Mouse (Mus musculus) midbrain, embryonic 10.5 days (tissue): ENCODE results near the gene Tnfsf10. TPM values are rescaled to one million over a fixed set of nuclear protein-coding genes. Genes with fewer than 3 reads are reported as not detected.

Experiments used
- DNase-seq: peaks from one replicate; pipeline ENCODE4 v3.0.0-alpha.2; 2017; ENCODE audit warnings: low spot score
- H3K27ac ChIP-seq: fragments of 300-500 bp; sonication (generic); replicated peaks from 2 replicates; pipeline ENCODE4 v1.5.1; 2016; ENCODE audit warnings: mild to moderate bottlenecking
- H3K27me3 ChIP-seq: fragments of 300-500 bp; sonication (generic); 2 replicates; pipeline ENCODE4 v1.6.1; 2016; ENCODE audit warnings: low read depth, mild to moderate bottlenecking; ENCODE audit not compliant: poor library complexity, severe bottlenecking
- H3K36me3 ChIP-seq: fragments of 300-500 bp; sonication (generic); 2 replicates; pipeline ENCODE4 v1.6.1; 2016; ENCODE audit warnings: mild to moderate bottlenecking, moderate library complexity
- H3K4me1 ChIP-seq: fragments of 300-500 bp; sonication (generic); 2 replicates; pipeline ENCODE4 v1.6.1; 2016
- H3K4me3 ChIP-seq: fragments of 300-500 bp; sonication (generic); 2 replicates; pipeline ENCODE4 v1.5.1; 2016; ENCODE audit warnings: mild to moderate bottlenecking, moderate library complexity
- H3K9me3 ChIP-seq: fragments of 300-500 bp; sonication (generic); replicated peaks from 2 replicates; pipeline ENCODE4 v1.6.1; 2016; ENCODE audit warnings: mild to moderate bottlenecking
- WGBS: fragments of 180-500 bp; shearing (Covaris S2); methylation state at CpG from one replicate; pipeline ENCODE4 v1.1.7; 2016; 5-methylcytosine and 5-hydroxymethylcytosine counted together
- polyA plus RNA-seq: library from polyadenylated mRNA; unstranded; fragments of >200 nt; fragmentation: Nextera tagmentation; extraction: Ambion mirVana; gene quantifications from 2 replicates; pipeline ENCODE4 v1.2.1, GENCODE M21; 2016

The Tnfsf10 gene
- polyA plus RNA-seq, 1 experiment from 2014 or later: not detected

GRCm38 (mm10) chr3:27348462-27348861, 31.6 kb downstream of the Tnfsf10 start:
- H3K36me3 ChIP-seq: no peaks in the 10 kb centered on the region
- H3K27me3 ChIP-seq: no peaks in the 10 kb centered on the region
- H3K4me3 ChIP-seq: no peak overlapping the region
- no peak overlapping the region for H3K27ac ChIP-seq
- no peaks in the 10 kb centered on the region for H3K4me1 ChIP-seq
- 84% methylated on average over 5 of the region's 5 CpGs for WGBS
- DNase-seq: no peak
- no peaks in the 10 kb centered on the region for H3K9me3 ChIP-seq

- no peaks in the 10 kb centered on the region for H3K9me3 ChIP-seq
- no peak overlapping the region for H3K4me3 ChIP-seq
- H3K4me1 ChIP-seq: no peaks in the 10 kb centered on the region
- H3K27me3 ChIP-seq: no peaks in the 10 kb centered on the region
- DNase-seq: no peak
- no peak overlapping the region for H3K27ac ChIP-seq
- H3K36me3 ChIP-seq: no peaks in the 10 kb centered on the region
- 93% methylated on average over 9 of the region's 9 CpGs for WGBS
Measured at GRCm38 (mm10) chr3:27351105-27351504, 34.3 kb downstream of the Tnfsf10 start.

GRCm38 (mm10) chr3:27359100-27359720, 42.4 kb downstream of the Tnfsf10 start:
- WGBS: 73% methylated on average over 2 of the region's 2 CpGs
- Histone ChIP-seq H3K4me3 (no peak overlapping the region), H3K27me3 (no peaks in the 10 kb centered on the region), H3K27ac (no peak overlapping the region), H3K4me1 (no peaks in the 10 kb centered on the region), H3K36me3 (no peaks in the 10 kb centered on the region), H3K9me3 (no peaks in the 10 kb centered on the region)
- DNase-seq: no peak

GRCm38 (mm10) chr3:27370125-27370524, 53.3 kb downstream of the Tnfsf10 start:
- peak; percentile 68 for DNase-seq
- no peaks in the 10 kb centered on the region for H3K36me3 ChIP-seq
- WGBS: 9% methylated on average over 10 of the region's 10 CpGs
- peaks cover 64% of the 10 kb centered on the region for H3K27me3 ChIP-seq
- H3K4me1 ChIP-seq: peaks cover 19% of the 10 kb centered on the region
- no peak overlapping the region for H3K4me3 ChIP-seq
- H3K9me3 ChIP-seq: no peaks in the 10 kb centered on the region
- no peak overlapping the region for H3K27ac ChIP-seq

- Histone ChIP-seq H3K36me3 (no peaks in the 10 kb centered on the region), H3K27me3 (peaks cover 65% of the 10 kb centered on the region), H3K4me3 (peak overlapping the region; percentile 54), H3K4me1 (peaks cover 19% of the 10 kb centered on the region), H3K27ac (no peak overlapping the region), H3K9me3 (no peaks in the 10 kb centered on the region)
- WGBS: 2% methylated on average over 20 of the region's 20 CpGs
- no peak for DNase-seq
Measured at GRCm38 (mm10) chr3:27370582-27371275, 53.9 kb downstream of the Tnfsf10 start.

- Histone ChIP-seq H3K9me3 (no peaks in the 10 kb centered on the region), H3K4me3 (peak within 1 kb of the TSS; percentile 54), H3K36me3 (no peaks in the 10 kb centered on the region), H3K4me1 (peaks cover 19% of the 10 kb centered on the region), H3K27me3 (peaks cover 65% of the 10 kb centered on the region), H3K27ac (no peak within 1 kb of the TSS)
- DNase-seq: no peak
- under 1% methylated on average over 19 of the region's 19 CpGs for WGBS
Measured at GRCm38 (mm10) chr3:27371276-27371621, 54.4 kb downstream of the Tnfsf10 start, which contains the start of gene Ghsr. Ghsr (plus strand) TSS chr3:27371351.

- peak; percentile 40 for DNase-seq
- H3K27me3 ChIP-seq: peaks cover 65% of the 10 kb centered on the region
Measured at GRCm38 (mm10) chr3:27371725-27372650, 55.2 kb downstream of the Tnfsf10 start.

GRCm38 (mm10) chr3:27374396-27374795, 57.6 kb downstream of the Tnfsf10 start:
- Histone ChIP-seq H3K27me3 (peaks cover 58% of the 10 kb centered on the region), H3K4me3 (no peak overlapping the region), H3K27ac (no peak overlapping the region), H3K36me3 (no peaks in the 10 kb centered on the region), H3K9me3 (no peaks in the 10 kb centered on the region), H3K4me1 (peaks cover 19% of the 10 kb centered on the region)
- 66% methylated on average over 9 of the region's 9 CpGs for WGBS
- DNase-seq: no peak

More at GRCm38 (mm10) chr3:27371725-27372650, 55.2 kb downstream of the Tnfsf10 start:
- no peak overlapping the region for H3K27ac ChIP-seq
- H3K36me3 ChIP-seq: no peaks in the 10 kb centered on the region
- no peaks in the 10 kb centered on the region for H3K9me3 ChIP-seq
- WGBS: 1% methylated on average over 77 of the region's 77 CpGs
- H3K4me1 ChIP-seq: peaks cover 19% of the 10 kb centered on the region
- peak overlapping the region; percentile 54 for H3K4me3 ChIP-seq

GRCm38 (mm10) chr3:27377935-27378334, 61.1 kb downstream of the Tnfsf10 start:
- WGBS: 81% methylated on average over 4 of the region's 4 CpGs

GRCm38 (mm10) chr3:27384836-27385235, 68.0 kb downstream of the Tnfsf10 start:
- WGBS: 74% methylated on average over 3 of the region's 3 CpGs
- H3K4me3 ChIP-seq: no peak overlapping the region
- no peaks in the 10 kb centered on the region for H3K9me3 ChIP-seq
- no peak overlapping the region for H3K27ac ChIP-seq
- H3K36me3 ChIP-seq: no peaks in the 10 kb centered on the region
- DNase-seq: no peak
- no peaks in the 10 kb centered on the region for H3K27me3 ChIP-seq
- no peaks in the 10 kb centered on the region for H3K4me1 ChIP-seq

More at GRCm38 (mm10) chr3:27377935-27378334, 61.1 kb downstream of the Tnfsf10 start:
- no peak overlapping the region for H3K4me3 ChIP-seq
- H3K27ac ChIP-seq: no peak overlapping the region
- H3K4me1 ChIP-seq: no peaks in the 10 kb centered on the region
- DNase-seq: no peak
- no peaks in the 10 kb centered on the region for H3K9me3 ChIP-seq
- peaks cover 22% of the 10 kb centered on the region for H3K27me3 ChIP-seq
- H3K36me3 ChIP-seq: no peaks in the 10 kb centered on the region

- Histone ChIP-seq H3K36me3 (no peaks in the 10 kb centered on the region), H3K4me3 (no peak overlapping the region), H3K9me3 (no peaks in the 10 kb centered on the region), H3K4me1 (no peaks in the 10 kb centered on the region), H3K27ac (no peak overlapping the region), H3K27me3 (no peaks in the 10 kb centered on the region)
- WGBS: 79% methylated on average over 1 of the region's 1 CpGs
- no peak for DNase-seq
Measured at GRCm38 (mm10) chr3:27389923-27390322, 73.1 kb downstream of the Tnfsf10 start.
